Mouse (Mus musculus): ENCODE results near the gene Ctr9. TPM values are rescaled to one million over a fixed set of nuclear protein-coding genes. Genes with fewer than 3 reads are reported as not detected.

Ctr9 gene
- polyA plus RNA-seq (2012; fragmentation: generic; extraction: Trizol), result 16.5 TPM

- no peak for TF ChIP-seq REST (IDR thresholded peaks at IDR 0.05; ENCODE audit: insufficient read depth, insufficient read length)
- peak in 1 of 3 experiments; percentile 1 for TF ChIP-seq MYOG (IDR thresholded peaks at IDR 0.05; ENCODE audit: control insufficient read depth in 1 of 3, insufficient read depth in 1 of 3, insufficient read length in 2 of 3, low read depth in 2 of 3)
- no peak for TF ChIP-seq TCF12 (IDR thresholded peaks at IDR 0.05; ENCODE audit: insufficient read depth, poor library complexity, severe bottlenecking)
- no peak for TF ChIP-seq TCF3 (IDR thresholded peaks at IDR 0.05; ENCODE audit: insufficient read length, low read depth)
- TF ChIP-seq POLR2A (IDR thresholded peaks at IDR 0.05; ENCODE audit: insufficient read length, low read depth), result peak; percentile 86
- TF ChIP-seq MAX (IDR thresholded peaks at IDR 0.05; ENCODE audit: low read depth), result no peak
- peak; percentile 92 for TF ChIP-seq POLR2AphosphoS2 (IDR thresholded peaks at IDR 0.05; ENCODE audit: insufficient read length, low read depth)
These were observed at the start of gene Ctr9 for GRCm38 (mm10) chr7:111028281-111029045. Gene Ctr9, plus strand, starts transcription at chr7:111028951.

GRCm38 (mm10) chr7:110981036-110981435, 47.7 kb upstream of the Ctr9 start:
- H3K79me2 ChIP-seq (ENCODE audit: control insufficient read depth, insufficient read depth), result no peaks in the 10 kb centered on the region
- no peak overlapping the region for H3ac ChIP-seq (ENCODE audit: control insufficient read depth, insufficient read length)
- no peak for TF ChIP-seq CEBPB (IDR thresholded peaks at IDR 0.05; ENCODE audit: insufficient read depth, poor library complexity, severe bottlenecking)
- TF ChIP-seq E2F4 (IDR thresholded peaks at IDR 0.05; ENCODE audit: insufficient read depth), result no peak
- TF ChIP-seq MYOD1 (IDR thresholded peaks at IDR 0.05; ENCODE audit: control insufficient read depth in 1 of 3, insufficient read length in 2 of 3, low read depth in 2 of 3), result peak in 1 of 3 experiments; percentile 65
- no peak for TF ChIP-seq TCF12 (IDR thresholded peaks at IDR 0.05; ENCODE audit: insufficient read depth, poor library complexity, severe bottlenecking)
- no peak for TF ChIP-seq TCF3 (IDR thresholded peaks at IDR 0.05; ENCODE audit: insufficient read length, low read depth)
- TF ChIP-seq MYOG (IDR thresholded peaks at IDR 0.05; ENCODE audit: control insufficient read depth in 1 of 3, insufficient read depth in 1 of 3, insufficient read length in 2 of 3, low read depth in 2 of 3), result no peak
- no peak for TF ChIP-seq MAX (IDR thresholded peaks at IDR 0.05; ENCODE audit: low read depth)
- H3K4me2 ChIP-seq (ENCODE audit: low read depth), result no peak overlapping the region
- no peaks in the 10 kb centered on the region for H3K27me3 ChIP-seq (ENCODE audit: control insufficient read depth, insufficient read depth, insufficient read length)
- no peaks in the 10 kb centered on the region for H3K36me3 ChIP-seq (ENCODE audit: control insufficient read depth, insufficient read depth)
- no peak overlapping the region for H3K4me3 ChIP-seq

More at GRCm38 (mm10) chr7:111028281-111029045, at the start of gene Ctr9:
- peaks cover 21% of the 10 kb centered on the region for H3K79me2 ChIP-seq (ENCODE audit: control insufficient read depth, insufficient read depth)
- peaks cover 18% of the 10 kb centered on the region for H3K36me3 ChIP-seq (ENCODE audit: control insufficient read depth, insufficient read depth)
- no peaks in the 10 kb centered on the region for H3K27me3 ChIP-seq (ENCODE audit: control insufficient read depth, insufficient read depth, insufficient read length)
- peak within 1 kb of the TSS; percentile 94 for H3K4me2 ChIP-seq (ENCODE audit: low read depth)
- H3K4me3 ChIP-seq, result peak within 1 kb of the TSS; percentile 98
- peak within 1 kb of the TSS; percentile 29 for H3ac ChIP-seq (ENCODE audit: control insufficient read depth, insufficient read length)

GRCm38 (mm10) chr7:110982053-110982705, 46.6 kb upstream of the Ctr9 start, which contains the start of gene Mrvi1:
Gene Mrvi1, minus strand, starts transcription at chr7:110982461.
- no peak within 1 kb of the TSS for H3K4me2 ChIP-seq (ENCODE audit: low read depth)

GRCm38 (mm10) chr7:110982764-110983163, 46.0 kb upstream of the Ctr9 start:
- H3K4me2 ChIP-seq (ENCODE audit: low read depth), result no peak overlapping the region
- no peaks in the 10 kb centered on the region for H3K79me2 ChIP-seq (ENCODE audit: control insufficient read depth, insufficient read depth)
- H3K36me3 ChIP-seq (ENCODE audit: control insufficient read depth, insufficient read depth), result no peaks in the 10 kb centered on the region
- no peaks in the 10 kb centered on the region for H3K27me3 ChIP-seq (ENCODE audit: control insufficient read depth, insufficient read depth, insufficient read length)
- TF ChIP-seq E2F4 (IDR thresholded peaks at IDR 0.05; ENCODE audit: insufficient read depth) (no peak), USF1 (IDR thresholded peaks at IDR 0.05; ENCODE audit: low read depth) (no peak), POLR2A (IDR thresholded peaks at IDR 0.05; ENCODE audit: insufficient read length, low read depth) (no peak), POLR2AphosphoS2 (IDR thresholded peaks at IDR 0.05; ENCODE audit: insufficient read length, low read depth) (no peak), TCF12 (IDR thresholded peaks at IDR 0.05; ENCODE audit: insufficient read depth, poor library complexity, severe bottlenecking) (no peak), SRF (IDR thresholded peaks at IDR 0.05; ENCODE audit: control insufficient read depth, insufficient read length, low read depth) (no peak), MYOD1 (IDR thresholded peaks at IDR 0.05; ENCODE audit: control insufficient read depth in 1 of 3, insufficient read length in 2 of 3, low read depth in 2 of 3) (no peak), REST (IDR thresholded peaks at IDR 0.05; ENCODE audit: insufficient read depth, insufficient read length) (no peak), TCF3 (IDR thresholded peaks at IDR 0.05; ENCODE audit: insufficient read length, low read depth) (no peak), MAX (IDR thresholded peaks at IDR 0.05; ENCODE audit: low read depth) (no peak), CEBPB (IDR thresholded peaks at IDR 0.05; ENCODE audit: insufficient read depth, poor library complexity, severe bottlenecking) (no peak), MYOG (IDR thresholded peaks at IDR 0.05; ENCODE audit: control insufficient read depth in 1 of 3, insufficient read depth in 1 of 3, insufficient read length in 2 of 3, low read depth in 2 of 3) (no peak)
- H3K4me3 ChIP-seq, result no peak overlapping the region
- no peak overlapping the region for H3ac ChIP-seq (ENCODE audit: control insufficient read depth, insufficient read length)

More at GRCm38 (mm10) chr7:110982053-110982705, 46.6 kb upstream of the Ctr9 start, which contains the start of gene Mrvi1:
- Histone ChIP-seq H3K4me3 (no peak within 1 kb of the TSS), H3ac (ENCODE audit: control insufficient read depth, insufficient read length) (no peak within 1 kb of the TSS), H3K27me3 (ENCODE audit: control insufficient read depth, insufficient read depth, insufficient read length) (no peaks in the 10 kb centered on the region), H3K79me2 (ENCODE audit: control insufficient read depth, insufficient read depth) (no peaks in the 10 kb centered on the region), H3K36me3 (ENCODE audit: control insufficient read depth, insufficient read depth) (no peaks in the 10 kb centered on the region)
- no peak for TF ChIP-seq MYOG (IDR thresholded peaks at IDR 0.05; ENCODE audit: control insufficient read depth in 1 of 3, insufficient read depth in 1 of 3, insufficient read length in 2 of 3, low read depth in 2 of 3)
- no peak for TF ChIP-seq MAX (IDR thresholded peaks at IDR 0.05; ENCODE audit: low read depth)
- no peak for TF ChIP-seq USF1 (IDR thresholded peaks at IDR 0.05; ENCODE audit: low read depth)
- no peak for TF ChIP-seq SRF (IDR thresholded peaks at IDR 0.05; ENCODE audit: control insufficient read depth, insufficient read length, low read depth)
- no peak for TF ChIP-seq CEBPB (IDR thresholded peaks at IDR 0.05; ENCODE audit: insufficient read depth, poor library complexity, severe bottlenecking)

Measured in myocyte (in vitro differentiated cells).